Comparison of ENCODE assay signal across 8 mouse cellular contexts in genomic region chr1:34891559-34892289, GRCm38 (mm10). TPM values are rescaled to one million over a fixed set of nuclear protein-coding genes. Genes with fewer than 3 reads are reported as not detected.
A peak's percentile ranks its signal among the peaks of the same experiment; 100 is the strongest.
DNase-seq lines count a peak whose midpoint lies in the region; ATAC-seq lines count a peak whose summit lies in the region.

No protein-coding gene starts in this region.

- H3K4me2 ChIP-seq in midbrain, embryonic 14.5 days (ENCODE audit: low read length) = no peak overlapping the region

- H3K27ac ChIP-seq in hindbrain, embryonic 10.5 days = no peak overlapping the region
- no peak overlapping the region for H3K27ac ChIP-seq in midbrain, embryonic 14.5 days (replicated peaks; ENCODE audit: low read depth, low read length)

- no peaks in the 10 kb centered on the region for H3K4me1 ChIP-seq in hindbrain, embryonic 10.5 days (replicated peaks)
- H3K4me1 ChIP-seq in midbrain, embryonic 14.5 days (ENCODE audit: control insufficient read depth, insufficient read depth, low read length) = no peaks in the 10 kb centered on the region

- WGBS in hindbrain, embryonic 10.5 days = 61% methylated on average over 14 of the region's 14 CpGs
- 59% methylated on average over 14 of the region's 14 CpGs for WGBS in midbrain, embryonic 14.5 days

- H3K4me3 ChIP-seq in hindbrain, embryonic 10.5 days = no peak overlapping the region
- no peak overlapping the region for H3K4me3 ChIP-seq in midbrain, embryonic 14.5 days (replicated peaks; ENCODE audit: low read depth, low read length)

- H3K36me3 ChIP-seq in hindbrain, embryonic 10.5 days = no peaks in the 10 kb centered on the region
- H3K36me3 ChIP-seq in midbrain, embryonic 14.5 days (ENCODE audit: control insufficient read depth, insufficient read depth, low read length) = no peaks in the 10 kb centered on the region

- H3K9me3 ChIP-seq in hindbrain, embryonic 10.5 days = no peaks in the 10 kb centered on the region
- H3K9me3 ChIP-seq in midbrain, embryonic 14.5 days (ENCODE audit: control insufficient read depth, low read length) = no peaks in the 10 kb centered on the region

- H3K9ac ChIP-seq in midbrain, embryonic 14.5 days (replicated peaks; ENCODE audit: low read length) = no peak overlapping the region

- peak; percentile 28 for DNase-seq in CD4-positive, CD25-positive, alpha-beta regulatory T cell, adult 2 months (ENCODE audit: low read depth, low spot score)
- peak; percentile 69 for DNase-seq in NIH3T3 (ENCODE audit: low read depth)
- DNase-seq in embryo, embryonic 11.5 days (ENCODE audit: low read depth, low spot score) = peak; percentile 27
- peak; percentile 54 for DNase-seq in hindbrain, embryonic 10.5 days (ENCODE audit: low spot score)
- peak; percentile 45 for DNase-seq in left cerebral cortex, adult 11 months (ENCODE audit: low spot score)
- DNase-seq in midbrain, embryonic 14.5 days = peak; percentile 88
- peak; percentile 9 for DNase-seq in thymus, postnatal 25 days

- ATAC-seq in CD4-positive, CD25-positive, alpha-beta regulatory T cell, adult 4 months = no peak
- ATAC-seq in midbrain, embryonic 14.5 days (ENCODE audit: low FRiP score, low TSS enrichment) = peak; percentile 79

- no peaks in the 10 kb centered on the region for H3K27me3 ChIP-seq in hindbrain, embryonic 10.5 days (ENCODE audit: insufficient read depth, poor library complexity, severe bottlenecking)
- H3K27me3 ChIP-seq in midbrain, embryonic 14.5 days (ENCODE audit: control insufficient read depth, insufficient read depth, low read length) = no peaks in the 10 kb centered on the region

RNA-seq across cellular contexts. Expression of gene Plekhb2, which starts 41.9 kb away (rescaled TPM):
- 100 to 1,000 TPM; 122 to 127 TPM for polyA plus RNA-seq in CD4-positive, CD25-positive, alpha-beta regulatory T cell, adult 4 months (2017; shearing (Covaris generic))
- polyA plus RNA-seq in hindbrain, embryonic 10.5 days (2016; fragmentation: Nextera tagmentation; extraction: Ambion mirVana) = 45.6 and 57.9 TPM in 2 replicates
- polyA plus RNA-seq in midbrain, embryonic 14.5 days (2014; fragmentation: Nextera tagmentation; extraction: Ambion mirVana) = 61.8 and 67.2 TPM in 2 replicates

RNA-seq across cellular contexts. Expression of gene Fam168b, which starts 48.9 kb away (rescaled TPM):
- 10 to 100 TPM; 22.8 to 23.8 TPM for polyA plus RNA-seq in CD4-positive, CD25-positive, alpha-beta regulatory T cell, adult 4 months (2017; shearing (Covaris generic))
- polyA plus RNA-seq in hindbrain, embryonic 10.5 days (2016; fragmentation: Nextera tagmentation; extraction: Ambion mirVana) = 119 and 142 TPM in 2 replicates
- 116 and 131 TPM in 2 replicates for polyA plus RNA-seq in midbrain, embryonic 14.5 days (2014; fragmentation: Nextera tagmentation; extraction: Ambion mirVana)

Comparison
In these comparisons a context has a peak if more than half of its experiments do, and no peak if none do; other contexts are left out.
1. DNase-seq: peak in every context shown above with its lines; median percentile 88 in midbrain, embryonic 14.5 days; 69 in NIH3T3; 54 in hindbrain, embryonic 10.5 days; 45 in left cerebral cortex, adult 11 months; 28 in CD4-positive, CD25-positive, alpha-beta regulatory T cell, adult 2 months; 27 in embryo, embryonic 11.5 days; 9 in thymus, postnatal 25 days.